Mouse (Mus musculus) limb, embryonic 14.5 days (tissue): ENCODE data around the gene Trim69. TPM values are rescaled to one million over a fixed set of nuclear protein-coding genes. Genes with fewer than 3 reads are reported as not detected.

Experiments
- ATAC-seq: fragments of 200-750 bp; cut with Nextera tagmentation; 2 replicates; pipeline ENCODE4 v1.8.0; 2017; ENCODE audit warnings: low read depth, moderate number of reproducible peaks, moderate TSS enrichment; ENCODE audit not compliant: low FRiP score
- DNase-seq: peaks from one replicate; pipeline ENCODE4 v3.0.0-alpha.2; 2015; ENCODE audit warnings: low spot score
- H3K27ac ChIP-seq: fragments of 300-500 bp; sonication (generic); replicated peaks from 2 replicates; pipeline ENCODE4 v1.5.1; 2014; ENCODE audit warnings: low read depth, mild to moderate bottlenecking, low read length, moderate library complexity, mixed read lengths
- H3K27me3 ChIP-seq: fragments of 300-500 bp; sonication (generic); 2 replicates; pipeline ENCODE4 v1.6.1; 2014; ENCODE audit warnings: low read length, mixed read lengths; ENCODE audit not compliant: control insufficient read depth, insufficient read depth
- H3K36me3 ChIP-seq: fragments of 300-500 bp; sonication (generic); 2 replicates; pipeline ENCODE4 v1.6.1; 2014; ENCODE audit warnings: mild to moderate bottlenecking, low read length, moderate library complexity, mixed read lengths; ENCODE audit not compliant: control insufficient read depth, insufficient read depth
- H3K4me1 ChIP-seq: fragments of 300-500 bp; sonication (generic); 2 replicates; pipeline ENCODE4 v1.6.1; 2014; ENCODE audit warnings: antibody characterized with exemption, low read length, mixed read lengths; ENCODE audit not compliant: control insufficient read depth, insufficient read depth
- H3K4me2 ChIP-seq: fragments of 300-500 bp; sonication (generic); replicated peaks from 2 replicates; pipeline ENCODE4 v1.6.1; 2014; ENCODE audit warnings: low read depth, mild to moderate bottlenecking, low read length, moderate library complexity; ENCODE audit not compliant: severe bottlenecking
- H3K4me3 ChIP-seq: fragments of 300-500 bp; sonication (generic); replicated peaks from 2 replicates; pipeline ENCODE4 v1.5.1; 2014; ENCODE audit warnings: low read length
- H3K9ac ChIP-seq: fragments of 300-500 bp; sonication (generic); 2 replicates; pipeline ENCODE4 v1.6.1; 2014; ENCODE audit warnings: mild to moderate bottlenecking, low read depth, low read length, moderate library complexity; ENCODE audit not compliant: severe bottlenecking
- H3K9me3 ChIP-seq: fragments of 300-500 bp; sonication (generic); 2 replicates; pipeline ENCODE4 v1.6.1; 2016; ENCODE audit warnings: low read length; ENCODE audit not compliant: control insufficient read depth
- POLR2A ChIP-seq: fragments of 200-500 bp; IDR thresholded peaks from 2 replicates; pipeline ENCODE4 v1.8.0; 2012; ENCODE audit warnings: inconsistent platforms, mild to moderate bottlenecking, moderate library complexity, borderline replicate concordance; ENCODE audit not compliant: insufficient read depth, insufficient read length; ENCODE audit errors: extremely low read depth
- WGBS: fragments of 180-500 bp; shearing (Covaris S2); extraction: QIAGEN DNeasy Blood & Tissue Kit; methylation state at CpG from one replicate; pipeline ENCODE4 v1.1.7; 2014; 5-methylcytosine and 5-hydroxymethylcytosine counted together
- polyA plus RNA-seq, 2 experiments: library from polyadenylated mRNA; depleted of rRNA in 1 of 2; stranded (reverse) in 1 of 2; unstranded in 1 of 2; fragments of >200 nt; fragmentation: Nextera tagmentation in 1 of 2; extraction: Ambion mirVana in 1 of 2; gene quantifications; 2 replicates each; pipeline versions ENCODE4 v1.2.1 to v1.2.3; 2012 to 2014

Gene Trim69
- polyA plus RNA-seq, 2 experiments = 0.08 TPM; not detected in 1

DNA sequence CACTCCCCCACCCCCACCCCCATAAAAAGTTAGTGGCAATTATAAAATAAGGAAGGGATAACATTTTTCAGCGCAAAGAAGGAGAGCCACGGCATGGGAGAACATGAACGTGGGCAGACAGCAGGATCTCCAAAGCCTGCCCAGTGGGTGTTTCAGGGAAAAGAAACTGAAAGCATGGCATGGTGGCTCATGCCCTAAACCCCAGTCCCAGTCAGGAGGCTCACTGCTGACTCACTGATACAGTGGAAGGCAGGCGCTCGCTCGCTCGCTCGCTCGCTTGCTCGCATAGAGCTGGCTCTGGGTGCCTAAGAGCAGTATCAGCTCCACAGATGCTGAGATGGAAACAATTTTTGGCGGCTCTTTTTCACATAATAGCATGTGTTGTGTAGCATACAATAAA lies 3.8 kb downstream of the Trim69 start:
- 0 out of 2 replicates have a peak, but pooled peaks cover 4% of the 10 kb centered on the region for H3K4me1 ChIP-seq
- no peak for TF ChIP-seq POLR2A
- H3K27me3 ChIP-seq = no peaks in the 10 kb centered on the region
- H3K4me2 ChIP-seq = no peak overlapping the region
- no peaks in the 10 kb centered on the region for H3K9me3 ChIP-seq
- DNase-seq (no peak), ATAC-seq (no peak)
- H3K27ac ChIP-seq = peak overlapping the region; percentile 29; the same call in 1 of the 2 replicates
- H3K4me3 ChIP-seq = no peak overlapping the region
- no peaks in the 10 kb centered on the region for H3K36me3 ChIP-seq
- 73% methylated on average over 11 of the region's 11 CpGs for WGBS
- H3K9ac ChIP-seq = no peak overlapping the region

DNA sequence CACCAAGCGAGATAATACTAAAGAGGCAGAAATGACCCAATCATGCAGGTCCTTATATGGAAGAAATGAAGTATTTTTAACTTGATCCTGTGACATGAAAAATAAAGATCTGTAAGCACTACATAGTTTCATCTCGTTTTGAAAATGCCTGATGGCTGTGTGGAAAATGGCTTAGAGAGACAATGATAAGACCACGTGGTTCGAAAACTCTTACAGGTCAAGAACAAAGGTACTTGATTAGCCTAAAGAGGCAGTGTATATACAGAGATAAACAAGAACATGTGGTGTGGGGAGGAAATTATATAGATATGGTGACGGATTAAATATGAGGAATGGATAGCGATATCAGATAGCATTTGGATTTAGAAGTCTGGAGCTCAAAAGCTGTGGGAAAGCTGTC lies 10.8 kb downstream of the Trim69 start:
- ATAC-seq (no peak), DNase-seq (no peak)
- Histone ChIP-seq H3K9me3 (no peaks in the 10 kb centered on the region), H3K9ac (no peak overlapping the region), H3K27ac (no peak overlapping the region), H3K4me3 (no peak overlapping the region), H3K4me2 (no peak overlapping the region), H3K27me3 (no peaks in the 10 kb centered on the region), H3K4me1 (no peaks in the 10 kb centered on the region), H3K36me3 (no peaks in the 10 kb centered on the region)
- WGBS = 86% methylated on average over 6 of the region's 6 CpGs
- TF ChIP-seq POLR2A = no peak

DNA sequence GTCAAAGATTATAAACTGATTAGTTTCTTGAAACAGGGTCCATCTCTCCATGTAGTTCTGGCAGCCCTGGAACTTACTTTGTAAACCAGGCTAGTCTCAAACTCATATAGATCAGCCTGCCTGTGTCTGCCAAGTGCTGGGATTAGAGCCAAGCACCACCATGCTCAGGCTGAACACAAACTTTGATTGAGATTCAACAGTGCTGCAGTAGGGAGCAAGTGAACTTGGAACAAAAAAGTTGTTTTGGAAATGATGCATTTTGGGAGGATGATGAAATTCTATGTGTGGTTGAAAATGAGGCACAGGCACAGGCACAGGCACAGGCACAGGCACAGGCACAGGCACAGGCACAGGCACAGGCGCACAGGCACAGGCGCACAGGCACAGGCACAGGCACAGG lies 11.7 kb downstream of the Trim69 start:
- ATAC-seq = no peak
- no peak for DNase-seq
- H3K4me1 ChIP-seq = no peaks in the 10 kb centered on the region
- TF ChIP-seq POLR2A = no peak
- H3K36me3 ChIP-seq = no peaks in the 10 kb centered on the region
- H3K4me3 ChIP-seq = no peak overlapping the region
- H3K27ac ChIP-seq = no peak overlapping the region
- no peaks in the 10 kb centered on the region for H3K9me3 ChIP-seq
- H3K9ac ChIP-seq = no peak overlapping the region
- H3K27me3 ChIP-seq = no peaks in the 10 kb centered on the region
- 96% methylated on average over 2 of the region's 2 CpGs for WGBS
- H3K4me2 ChIP-seq = no peak overlapping the region

- H3K9me3 ChIP-seq = no peaks in the 10 kb centered on the region
- TF ChIP-seq POLR2A = no peak
- DNase-seq (no peak), ATAC-seq (no peak)
- H3K27me3 ChIP-seq = no peaks in the 10 kb centered on the region
- H3K27ac ChIP-seq = no peak overlapping the region
- H3K4me1 ChIP-seq = no peaks in the 10 kb centered on the region
- no peak overlapping the region for H3K9ac ChIP-seq
- H3K4me3 ChIP-seq = no peak overlapping the region
- no peak overlapping the region for H3K4me2 ChIP-seq
- 72% methylated on average over 8 of the region's 8 CpGs for WGBS
- no peaks in the 10 kb centered on the region for H3K36me3 ChIP-seq
Measured at GRCm38 (mm10) chr2:122180051-122180822, 19.7 kb downstream of the Trim69 start.

DNA sequence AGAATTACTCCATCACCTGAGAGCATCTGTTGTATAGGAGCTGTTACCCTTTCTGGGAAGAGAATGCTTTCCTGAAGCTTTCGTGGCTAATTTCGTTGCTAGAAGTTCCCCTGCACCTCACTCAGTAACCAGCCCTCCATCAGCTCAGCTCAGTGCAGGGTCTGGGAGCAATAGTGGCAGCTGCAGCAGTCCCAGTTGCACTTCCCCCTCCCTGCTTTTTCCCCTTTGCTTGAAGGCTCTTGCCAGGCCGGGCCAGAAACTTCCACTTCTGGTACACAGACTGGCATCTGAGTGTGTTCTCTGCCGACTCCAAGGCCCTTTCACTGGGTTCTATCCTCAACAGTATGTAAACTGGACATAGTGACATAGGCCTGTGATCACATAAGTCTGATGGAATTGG lies 24.6 kb downstream of the Trim69 start:
- no peak for TF ChIP-seq POLR2A
- H3K27ac ChIP-seq = no peak overlapping the region
- no peaks in the 10 kb centered on the region for H3K36me3 ChIP-seq
- H3K27me3 ChIP-seq = no peaks in the 10 kb centered on the region
- H3K4me2 ChIP-seq = no peak overlapping the region
- no peaks in the 10 kb centered on the region for H3K4me1 ChIP-seq
- DNase-seq = no peak
- WGBS = 89% methylated on average over 4 of the region's 4 CpGs
- no peak overlapping the region for H3K9ac ChIP-seq
- H3K4me3 ChIP-seq = no peak overlapping the region
- H3K9me3 ChIP-seq = no peaks in the 10 kb centered on the region
- ATAC-seq = no peak
